Mouse (Mus musculus) C2C12 (cell line): ENCODE results near the gene Aldh9a1.

Source experiments
- CEBPB ChIP-seq: IDR thresholded peaks from one replicate; pipeline ENCODE4 v1.6.1; 2011; ENCODE audit warnings: low read depth, mild to moderate bottlenecking, control low read depth, moderate library complexity
- CTCF ChIP-seq: IDR thresholded peaks from one replicate; pipeline ENCODE4 v1.5.1; 2011; ENCODE audit not compliant: control insufficient read depth, insufficient read depth, insufficient read length
- FOSL1 ChIP-seq: IDR thresholded peaks from one replicate; pipeline ENCODE4 v1.8.0; 2011; ENCODE audit warnings: mild to moderate bottlenecking, low read length; ENCODE audit not compliant: poor library complexity, insufficient read depth, severe bottlenecking
- MAX ChIP-seq: IDR thresholded peaks from one replicate; pipeline ENCODE4 v1.6.1; 2011; ENCODE audit warnings: mild to moderate bottlenecking, control low read depth
- MYOD1 ChIP-seq: IDR thresholded peaks from one replicate; pipeline ENCODE4 v1.6.1; 2011; ENCODE audit warnings: low read depth; ENCODE audit not compliant: control insufficient read depth, insufficient read length
- MYOG ChIP-seq: IDR thresholded peaks from one replicate; pipeline ENCODE4 v1.6.1; 2011; ENCODE audit not compliant: control insufficient read depth, insufficient read length; ENCODE audit errors: extremely low read depth
- USF1 ChIP-seq: IDR thresholded peaks from one replicate; pipeline ENCODE4 v1.6.1; 2011; ENCODE audit warnings: low read depth, mild to moderate bottlenecking, control low read depth, moderate library complexity

GRCm38 (mm10) chr1:167393683-167394492 is 44.1 kb downstream of the Aldh9a1 start, which contains the start of gene Mgst3:
- TF ChIP-seq CTCF (peak; percentile 6), FOSL1 (no peak), USF1 (no peak), MYOG (no peak), MAX (no peak), MYOD1 (no peak), CEBPB (no peak)
